In genomic region chr5:8805742-8806141, GRCm38 (mm10) we compare ENCODE assay signal across 16 mouse cellular contexts. TPM values are rescaled to one million over a fixed set of nuclear protein-coding genes. Genes with fewer than 3 reads are reported as not detected.
DNase-seq lines count a peak whose midpoint lies in the region; ATAC-seq lines count a peak whose summit lies in the region.
"Had no signal": no experiment of that assay in that cellular context is flagged by ENCODE, and none has a peak within 500 bp of the region (broad histone marks: within the 10 kb centered on the region; RNA-seq: fewer than 3 reads in every experiment).

No protein-coding gene starts in this region.

- no peak overlapping the region for H3K4me2 ChIP-seq in heart, embryonic 12.5 days

- no peaks in the 10 kb centered on the region for H3K36me3 ChIP-seq in heart, embryonic 12.5 days

- peak; percentile 91 for DNase-seq in heart, adult 11 months
- DNase-seq in lung, postnatal 36 days, result peak; percentile 2
- no peak for DNase-seq in lung, postnatal 14 days
- DNase-seq in layer of hippocampus, adult 9-11 months, result peak; percentile 24
- DNase-seq in skeletal muscle tissue, adult 2 months (ENCODE audit: low read depth, low spot score), result peak; percentile 20
- no peak for DNase-seq in thymus, postnatal 4 days
- no peak for DNase-seq in liver
- DNase-seq: adrenal gland, postnatal 10 days; cerebellum, postnatal 25 days; heart, postnatal 4 days; kidney, adult 11 months; right cerebral cortex, postnatal 4 days had no signal

- ATAC-seq in heart, embryonic 12.5 days (ENCODE audit: insufficient number of reproducible peaks, low FRiP score), result no peak

- no peaks in the 10 kb centered on the region for H3K9me3 ChIP-seq in heart, embryonic 12.5 days (replicated peaks)

- WGBS in heart, embryonic 12.5 days, result 86% methylated on average over 5 of the region's 5 CpGs

- H3K27me3 ChIP-seq in heart, embryonic 12.5 days (replicated peaks), result no peaks in the 10 kb centered on the region

- no peak overlapping the region for H3K9ac ChIP-seq in heart, embryonic 12.5 days
- H3K9ac ChIP-seq: liver, embryonic 14.5 days had no signal

- H3K4me1 ChIP-seq in heart, embryonic 12.5 days (replicated peaks), result no peaks in the 10 kb centered on the region

- H3K4me3 ChIP-seq in heart, embryonic 12.5 days, result no peak overlapping the region
- H3K4me3 ChIP-seq: heart, adult 2 months; myocyte had no signal

- H3K27ac ChIP-seq in heart, embryonic 12.5 days (ENCODE audit: poor library complexity, severe bottlenecking), result no peak overlapping the region
- H3K27ac ChIP-seq: heart, adult 2 months; liver, embryonic 14.5 days had no signal

RNA-seq across cellular contexts. Expression of gene Abcb1b, which starts 7.8 kb away (rescaled TPM):
- polyA plus RNA-seq in heart, embryonic 12.5 days (2016; fragmentation: Nextera tagmentation; extraction: Ambion mirVana), result 0.82 and 1.5 TPM in 2 replicates

Comparison
In these comparisons a context has a peak if more than half of its experiments do, and no peak if none do; other contexts are left out.
1. DNase-seq: peak in heart, adult 11 months (single experiment), lung, postnatal 36 days (single experiment), layer of hippocampus, adult 9-11 months (single experiment) and skeletal muscle tissue, adult 2 months (single experiment); none in lung, postnatal 14 days (single experiment), thymus, postnatal 4 days (single experiment) and liver (single experiment).